Mouse (Mus musculus) olfactory bulb, adult 2 months (tissue): Measurements from ENCODE around the gene Plekhb1.
A peak's percentile ranks its signal among the peaks of the same experiment; 100 is the strongest.

Experiments used
- CTCF ChIP-seq: fragments of 200-500 bp; IDR thresholded peaks from 2 replicates; pipeline ENCODE4 v1.5.1; 2012; ENCODE audit warnings: low read depth, mild to moderate bottlenecking, low read length, moderate library complexity; ENCODE audit not compliant: insufficient read depth
- POLR2A ChIP-seq: fragments of 200-500 bp; IDR thresholded peaks from 2 replicates; pipeline ENCODE4 v1.6.1; 2012; ENCODE audit warnings: mild to moderate bottlenecking, low read depth, low read length, moderate library complexity; ENCODE audit not compliant: insufficient read depth

DNA sequence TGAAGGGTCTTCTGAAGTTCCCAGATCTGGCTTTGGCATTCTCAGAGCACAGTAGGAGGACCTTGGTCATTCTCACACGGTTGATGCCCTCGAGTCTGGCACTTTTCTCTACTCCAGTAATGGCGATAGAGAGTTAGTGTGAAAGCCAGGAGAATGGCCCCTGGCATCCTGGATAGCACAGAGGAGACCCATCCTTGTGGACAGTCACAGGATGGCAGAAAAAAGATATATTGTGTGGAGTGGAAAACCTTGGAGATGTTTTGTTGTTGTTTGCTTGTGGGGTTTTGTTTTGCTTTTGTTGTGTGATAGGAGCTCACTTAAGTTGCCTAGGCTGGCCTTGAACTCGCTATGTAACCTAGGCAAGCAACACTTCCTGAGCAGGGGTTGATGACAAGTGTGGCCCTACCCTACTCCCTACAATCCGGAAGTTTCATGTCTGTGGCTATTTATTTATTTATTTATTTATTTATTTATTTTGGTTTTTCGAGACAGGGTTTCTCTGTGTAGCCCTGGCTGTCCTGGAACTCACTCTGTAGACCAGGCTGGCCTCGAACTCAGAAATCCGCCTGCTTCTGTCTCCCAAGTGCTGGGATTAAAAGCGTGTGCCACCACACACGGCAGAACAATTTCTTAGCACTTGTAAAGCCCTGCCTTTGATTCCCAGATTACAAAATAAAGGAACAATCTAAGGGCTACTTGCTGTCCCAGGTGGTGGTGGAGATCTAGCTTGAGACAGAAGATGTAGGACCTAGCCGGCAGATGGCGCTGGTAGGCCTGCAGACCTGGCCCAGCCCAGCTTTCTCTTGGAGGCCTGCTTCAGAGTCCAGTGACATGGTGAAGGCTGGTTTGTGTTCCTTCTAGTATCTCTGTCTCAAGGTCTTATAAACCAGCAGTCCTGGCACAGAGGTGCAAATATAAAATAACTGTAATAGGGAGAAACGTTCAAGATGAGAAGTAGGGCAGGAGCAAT is 23.1 kb upstream of the Plekhb1 start:
- TF ChIP-seq CTCF, result peak; percentile 67
- no peak for TF ChIP-seq POLR2A
